Mouse (Mus musculus) liver, embryonic 13.5 days (tissue): ENCODE data around the gene Prdm16. TPM values are rescaled to one million over a fixed set of nuclear protein-coding genes. Genes with fewer than 3 reads are reported as not detected.

Experiments
- ATAC-seq: fragments of 200-750 bp; cut with Nextera tagmentation; 2 replicates; pipeline ENCODE4 v1.8.0; 2017; ENCODE audit warnings: low read depth, mild to moderate bottlenecking, moderate number of reproducible peaks, moderate library complexity
- DNase-seq: peaks from one replicate; pipeline ENCODE4 v3.0.0; 2022
- H3K27ac ChIP-seq: fragments of 300-500 bp; sonication (generic); 2 replicates; pipeline ENCODE4 v1.5.1; 2015; ENCODE audit warnings: moderate library complexity, mild to moderate bottlenecking, inconsistent platforms
- H3K27me3 ChIP-seq: fragments of 300-500 bp; sonication (generic); 2 replicates; pipeline ENCODE4 v1.6.1; 2015; ENCODE audit warnings: mild to moderate bottlenecking, inconsistent platforms
- H3K36me3 ChIP-seq: fragments of 300-500 bp; sonication (generic); 2 replicates; pipeline ENCODE4 v1.6.1; 2015; ENCODE audit warnings: mild to moderate bottlenecking, inconsistent platforms
- H3K4me1 ChIP-seq: fragments of 300-500 bp; sonication (generic); replicated peaks from 2 replicates; pipeline ENCODE4 v1.6.1; 2015; ENCODE audit warnings: inconsistent platforms
- H3K4me2 ChIP-seq: fragments of 300-500 bp; sonication (generic); 2 replicates; pipeline ENCODE4 v1.6.1; 2015; ENCODE audit warnings: inconsistent platforms, mild to moderate bottlenecking, moderate library complexity
- H3K4me3 ChIP-seq: fragments of 300-500 bp; sonication (generic); replicated peaks from 2 replicates; pipeline ENCODE4 v1.5.1; 2015; ENCODE audit warnings: mild to moderate bottlenecking, inconsistent platforms
- H3K9ac ChIP-seq: fragments of 300-500 bp; sonication (generic); 2 replicates; pipeline ENCODE4 v1.6.1; 2015; ENCODE audit warnings: mild to moderate bottlenecking, inconsistent platforms
- H3K9me3 ChIP-seq: fragments of 300-500 bp; sonication (generic); replicated peaks from 2 replicates; pipeline ENCODE4 v1.6.1; 2016; ENCODE audit warnings: inconsistent platforms
- WGBS: fragments of 180-500 bp; shearing (Covaris S2); methylation state at CpG from one replicate; pipeline ENCODE4 v1.1.7; 2015; ENCODE audit not compliant: insufficient replicate concordance; 5-methylcytosine and 5-hydroxymethylcytosine counted together
- polyA plus RNA-seq: library from polyadenylated mRNA; unstranded; fragments of >200 nt; fragmentation: Nextera tagmentation; extraction: Ambion mirVana; gene quantifications from 2 replicates; pipeline ENCODE4 v1.2.1, GENCODE M21; 2015

The Prdm16 gene
- polyA plus RNA-seq, 1 experiment from 2014 or later: 1.8 TPM

DNA sequence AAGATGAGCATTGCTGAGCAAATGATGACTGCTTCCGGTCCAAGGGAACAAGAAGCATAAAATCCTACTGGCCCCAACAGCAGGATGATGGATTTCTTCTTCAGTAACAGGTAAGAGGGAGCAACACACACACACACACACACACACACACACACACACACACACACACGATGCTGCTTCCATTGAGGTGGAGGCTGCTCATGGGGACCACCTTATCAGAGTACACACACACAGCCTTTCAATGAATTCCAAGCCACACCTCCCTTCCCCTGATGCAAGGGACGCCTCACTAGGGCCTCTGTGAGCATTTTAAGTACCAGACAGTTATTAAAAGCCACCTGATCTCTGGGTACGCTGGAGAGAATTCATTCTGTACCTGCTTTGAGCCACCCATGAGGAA, 39.9 kb downstream of the Prdm16 start:
- H3K9me3 ChIP-seq: no peaks in the 10 kb centered on the region
- ATAC-seq (peak; percentile 78), DNase-seq (no peak)
- 0 out of 2 replicates have a peak overlapping the region, but pooled peaks have one; percentile 8 for H3K4me2 ChIP-seq
- H3K36me3 ChIP-seq: no peaks in the 10 kb centered on the region
- no peak overlapping the region for H3K4me3 ChIP-seq
- H3K27ac ChIP-seq: peak overlapping the region; percentile 39
- 37% methylated on average over 4 of the region's 4 CpGs for WGBS
- H3K4me1 ChIP-seq: peaks cover 34% of the 10 kb centered on the region
- 0 out of 2 replicates have a peak, but pooled peaks cover 4% of the 10 kb centered on the region for H3K27me3 ChIP-seq
- H3K9ac ChIP-seq: 0 out of 2 replicates have a peak overlapping the region, but pooled peaks have one; percentile 22

DNA sequence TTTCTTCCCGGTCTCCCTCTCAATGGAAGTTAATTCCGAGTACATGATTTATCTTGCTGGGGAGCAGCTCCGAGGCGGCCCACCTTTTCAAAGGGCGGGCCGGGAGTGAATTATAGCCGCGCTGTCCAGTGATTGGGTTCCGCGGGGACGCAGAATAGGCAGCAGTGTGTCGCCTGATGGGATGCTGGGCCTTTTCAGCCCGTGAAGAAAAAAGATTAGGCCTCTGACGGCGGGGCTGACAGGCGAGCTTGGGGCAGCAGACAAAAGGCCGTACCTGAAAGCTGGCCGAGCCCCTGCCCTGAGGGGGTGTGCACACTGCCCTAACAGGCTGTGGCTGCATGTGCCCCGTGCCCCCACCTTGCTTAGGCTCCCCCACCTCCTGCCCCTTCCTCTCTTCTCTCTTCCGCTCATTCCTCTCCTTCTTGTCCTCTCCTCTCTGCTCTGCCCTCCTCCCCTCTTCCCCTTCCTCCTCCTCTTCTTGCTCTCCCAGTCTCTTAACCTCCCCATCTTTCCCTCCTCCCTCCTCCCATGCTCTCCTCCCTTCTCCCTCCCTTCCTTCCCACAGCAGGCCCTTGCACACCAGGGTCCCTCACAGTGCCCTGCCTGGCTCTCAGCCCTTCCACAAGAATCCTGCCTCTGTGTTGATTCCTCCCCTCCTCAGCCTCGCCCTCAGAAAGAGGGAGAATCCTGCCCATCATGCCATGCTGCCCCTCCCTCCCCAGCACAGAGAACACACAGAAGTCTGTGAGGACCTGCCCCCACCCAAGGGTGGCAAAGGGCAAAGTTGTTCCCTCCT, 41.7 kb downstream of the Prdm16 start:
- Histone ChIP-seq H3K36me3 (no peaks in the 10 kb centered on the region), H3K9me3 (no peaks in the 10 kb centered on the region), H3K27me3 (0 out of 2 replicates have a peak, but pooled peaks cover 4% of the 10 kb centered on the region), H3K27ac (no peak overlapping the region), H3K4me1 (peaks cover 41% of the 10 kb centered on the region), H3K9ac (no peak overlapping the region), H3K4me3 (no peak overlapping the region), H3K4me2 (no peak overlapping the region)
- ATAC-seq: no peak
- no peak for DNase-seq
- 45% methylated on average over 21 of the region's 21 CpGs for WGBS

GRCm38 (mm10) chr4:154594116-154594760, 42.4 kb downstream of the Prdm16 start:
- Histone ChIP-seq H3K27me3 (0 out of 2 replicates have a peak, but pooled peaks cover 4% of the 10 kb centered on the region), H3K9ac (no peak overlapping the region), H3K4me1 (peaks cover 41% of the 10 kb centered on the region), H3K4me3 (no peak overlapping the region), H3K4me2 (no peak overlapping the region), H3K27ac (no peak overlapping the region), H3K9me3 (no peaks in the 10 kb centered on the region), H3K36me3 (no peaks in the 10 kb centered on the region)
- ATAC-seq (no peak), DNase-seq (no peak)
- 57% methylated on average over 17 of the region's 17 CpGs for WGBS

DNA sequence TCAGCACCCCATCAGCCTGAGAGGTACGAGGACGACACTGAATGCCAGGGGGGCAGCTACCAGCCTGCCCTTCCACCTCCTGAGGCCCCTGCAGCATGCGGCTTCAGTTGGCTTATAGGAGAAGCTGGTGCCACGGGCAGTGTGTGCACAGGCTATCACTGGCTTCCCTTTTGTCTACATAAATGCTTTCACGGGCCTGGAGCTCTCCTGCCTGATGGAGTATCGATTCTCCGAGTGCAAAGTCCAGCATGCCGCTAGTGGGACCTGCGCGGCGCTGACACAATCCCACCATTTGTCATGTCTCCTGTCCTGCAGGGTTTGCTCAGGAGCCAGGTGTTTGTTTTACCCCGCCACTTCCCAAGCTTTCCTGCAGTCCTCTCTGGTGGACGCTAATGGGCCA, 44.1 kb downstream of the Prdm16 start:
- H3K4me2 ChIP-seq: no peak overlapping the region
- peaks cover 36% of the 10 kb centered on the region for H3K4me1 ChIP-seq
- peak; percentile 65 for ATAC-seq
- H3K27me3 ChIP-seq: 0 out of 2 replicates have a peak, but pooled peaks cover 4% of the 10 kb centered on the region
- peak overlapping the region; percentile 69 for H3K27ac ChIP-seq
- H3K9ac ChIP-seq: no peak overlapping the region
- H3K9me3 ChIP-seq: no peaks in the 10 kb centered on the region
- H3K36me3 ChIP-seq: no peaks in the 10 kb centered on the region
- 62% methylated on average over 13 of the region's 13 CpGs for WGBS
- H3K4me3 ChIP-seq: no peak overlapping the region
- DNase-seq: no peak

GRCm38 (mm10) chr4:154590910-154591309, 45.8 kb downstream of the Prdm16 start:
- 72% methylated on average over 10 of the region's 11 CpGs for WGBS

DNA sequence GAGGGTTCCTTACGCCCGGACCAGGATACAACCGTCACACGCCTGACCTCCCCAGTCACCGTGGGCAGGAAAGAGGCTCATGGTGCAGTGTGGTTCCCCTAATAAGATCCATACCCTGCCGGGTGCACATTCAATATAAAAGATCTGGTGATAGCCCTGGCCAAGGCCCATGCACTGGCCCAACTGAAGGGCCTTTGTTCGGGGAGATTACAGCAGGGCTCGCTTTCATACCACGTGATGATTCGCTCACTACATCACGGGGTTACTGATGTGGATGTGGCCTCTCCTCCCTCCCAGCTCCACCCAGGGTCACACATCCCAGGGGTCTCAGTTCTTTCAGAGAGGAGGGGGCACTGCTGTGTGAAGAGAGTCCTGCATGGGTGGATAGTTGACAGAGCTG, 50.3 kb downstream of the Prdm16 start:
- DNase-seq: no peak
- no peak overlapping the region for H3K9ac ChIP-seq
- H3K9me3 ChIP-seq: no peaks in the 10 kb centered on the region
- WGBS: 80% methylated on average over 11 of the region's 11 CpGs
- no peak overlapping the region for H3K4me3 ChIP-seq
- no peaks in the 10 kb centered on the region for H3K27me3 ChIP-seq
- no peak overlapping the region for H3K27ac ChIP-seq
- H3K4me1 ChIP-seq: peaks cover 3% of the 10 kb centered on the region
- no peaks in the 10 kb centered on the region for H3K36me3 ChIP-seq
- no peak overlapping the region for H3K4me2 ChIP-seq
- no peak for ATAC-seq

More at GRCm38 (mm10) chr4:154590910-154591309, 45.8 kb downstream of the Prdm16 start:
- H3K4me2 ChIP-seq: no peak overlapping the region
- ATAC-seq (no peak), DNase-seq (no peak)
- H3K4me1 ChIP-seq: peaks cover 22% of the 10 kb centered on the region
- H3K9ac ChIP-seq: no peak overlapping the region
- H3K9me3 ChIP-seq: no peaks in the 10 kb centered on the region
- no peak overlapping the region for H3K4me3 ChIP-seq
- H3K27ac ChIP-seq: no peak overlapping the region
- 0 out of 2 replicates have a peak, but pooled peaks cover 4% of the 10 kb centered on the region for H3K27me3 ChIP-seq
- no peaks in the 10 kb centered on the region for H3K36me3 ChIP-seq

- no peaks in the 10 kb centered on the region for H3K9me3 ChIP-seq
- no peaks in the 10 kb centered on the region for H3K4me1 ChIP-seq
- WGBS: 66% methylated on average over 14 of the region's 14 CpGs
- H3K36me3 ChIP-seq: no peaks in the 10 kb centered on the region
- no peaks in the 10 kb centered on the region for H3K27me3 ChIP-seq
- no peak overlapping the region for H3K27ac ChIP-seq
- no peak for DNase-seq
- H3K9ac ChIP-seq: no peak overlapping the region
- H3K4me3 ChIP-seq: no peak overlapping the region
- H3K4me2 ChIP-seq: no peak overlapping the region
- ATAC-seq: no peak
Observed at GRCm38 (mm10) chr4:154585779-154586178, 50.9 kb downstream of the Prdm16 start.

DNA sequence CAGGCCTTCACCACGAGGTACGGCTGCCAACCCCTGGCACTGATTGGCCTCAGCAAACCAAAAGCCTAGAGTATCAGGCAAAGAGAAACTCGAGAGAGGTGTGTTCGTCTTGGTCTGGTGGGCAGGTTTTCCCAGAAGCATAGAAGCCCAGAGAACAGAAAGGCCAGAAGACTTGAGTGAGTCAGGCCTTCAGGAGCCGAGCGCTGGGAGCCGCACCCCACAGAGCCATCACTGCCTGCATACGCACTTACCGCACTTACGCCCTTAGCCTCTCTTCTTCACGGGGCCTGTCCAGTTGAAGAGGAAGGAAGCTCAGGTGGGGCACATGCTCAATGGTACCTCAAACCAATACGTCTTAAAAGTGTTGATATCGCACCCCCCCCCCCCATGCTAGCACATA, 53.0 kb downstream of the Prdm16 start:
- WGBS: 79% methylated on average over 13 of the region's 13 CpGs
- Histone ChIP-seq H3K9me3 (no peaks in the 10 kb centered on the region), H3K4me1 (no peaks in the 10 kb centered on the region), H3K9ac (no peak overlapping the region), H3K27me3 (no peaks in the 10 kb centered on the region), H3K4me2 (no peak overlapping the region), H3K4me3 (no peak overlapping the region), H3K36me3 (no peaks in the 10 kb centered on the region), H3K27ac (no peak overlapping the region)
- DNase-seq: no peak
- ATAC-seq: no peak

- Histone ChIP-seq H3K27me3 (no peaks in the 10 kb centered on the region), H3K4me2 (no peak overlapping the region), H3K9me3 (no peaks in the 10 kb centered on the region), H3K4me3 (no peak overlapping the region), H3K9ac (no peak overlapping the region), H3K4me1 (no peaks in the 10 kb centered on the region), H3K27ac (no peak overlapping the region), H3K36me3 (no peaks in the 10 kb centered on the region)
- ATAC-seq (no peak), DNase-seq (no peak)
- WGBS: 78% methylated on average over 21 of the region's 21 CpGs
Observed at GRCm38 (mm10) chr4:154582607-154583236, 54.0 kb downstream of the Prdm16 start.

DNA sequence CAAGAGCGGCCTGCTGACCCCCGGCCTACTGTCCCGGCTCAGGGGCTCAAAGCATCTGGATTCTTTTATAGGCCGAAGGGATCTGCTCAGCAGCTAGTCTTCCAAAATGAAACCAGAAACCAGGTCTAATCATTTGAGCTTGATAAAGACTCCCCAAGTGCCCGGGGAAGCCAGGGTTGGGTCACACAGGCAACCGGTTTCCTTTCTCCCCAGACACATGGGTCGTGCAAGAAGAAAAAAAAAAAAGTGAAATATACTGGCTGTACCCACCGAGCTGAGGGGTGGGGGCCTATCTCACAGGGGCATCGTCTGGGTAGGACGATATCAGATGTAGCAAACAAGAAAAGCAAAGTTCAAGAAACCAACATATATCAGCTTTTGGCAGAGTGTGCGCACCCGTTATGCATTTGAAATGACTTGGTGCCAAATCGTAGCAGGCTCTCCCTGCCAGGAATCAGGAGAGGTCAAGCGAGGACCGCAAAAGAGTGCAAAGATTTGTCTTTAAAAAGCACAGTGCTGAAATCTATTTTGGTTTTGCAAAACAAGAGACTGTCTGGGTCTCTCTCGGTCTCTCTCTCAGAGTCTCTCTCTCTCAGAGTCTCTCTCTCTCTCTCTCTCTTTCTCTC, 55.3 kb downstream of the Prdm16 start:
- ATAC-seq: no peak
- no peak overlapping the region for H3K27ac ChIP-seq
- DNase-seq: no peak
- H3K4me2 ChIP-seq: no peak overlapping the region
- WGBS: 73% methylated on average over 16 of the region's 16 CpGs
- no peak overlapping the region for H3K9ac ChIP-seq
- H3K27me3 ChIP-seq: no peaks in the 10 kb centered on the region
- H3K36me3 ChIP-seq: no peaks in the 10 kb centered on the region
- H3K4me3 ChIP-seq: no peak overlapping the region
- H3K4me1 ChIP-seq: no peaks in the 10 kb centered on the region
- H3K9me3 ChIP-seq: no peaks in the 10 kb centered on the region
